In the genomic region with DNA sequence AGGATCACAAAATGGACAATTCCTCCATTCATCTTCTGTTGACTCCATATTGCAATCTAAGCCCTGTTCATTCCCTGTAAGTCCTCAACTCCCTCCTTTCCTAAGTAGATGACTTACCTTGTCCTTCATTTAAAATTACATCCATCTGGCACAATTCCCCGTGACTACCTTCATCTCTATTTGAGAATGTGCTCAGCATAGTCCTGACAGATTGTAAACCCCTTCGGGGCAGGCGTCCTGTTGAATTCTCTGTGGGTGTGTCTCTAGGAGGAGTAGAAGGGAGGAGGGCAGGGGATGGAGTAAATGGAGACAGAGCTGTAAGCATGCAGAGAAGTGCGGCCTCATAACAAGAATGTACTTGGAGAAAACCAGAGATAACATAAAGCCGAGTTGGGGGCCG, we compare ENCODE assay signal across 17 mouse cellular contexts.
DNase-seq lines count a peak whose midpoint lies in the region; ATAC-seq and TF ChIP-seq lines count a peak whose summit lies in the region.
"Had no signal": no experiment of that assay in that cellular context is flagged by ENCODE, and none has a peak within 500 bp of the region (broad histone marks: within the 10 kb centered on the region; RNA-seq: fewer than 3 reads in every experiment).

No protein-coding gene starts in this region.

- no peak for TF ChIP-seq EP300 in stomach, postnatal 0 days (optimal IDR thresholded peaks at IDR 0.05)

- ATAC-seq in hindbrain, postnatal 0 days: no peak
- ATAC-seq in hindbrain, embryonic 13.5 days (ENCODE audit: low FRiP score): no peak
- no peak for ATAC-seq in stomach, embryonic 15.5 days (ENCODE audit: insufficient read depth, low FRiP score, low read depth)
- no peak for ATAC-seq in stomach, postnatal 0 days (ENCODE audit: low FRiP score, low TSS enrichment)
- ATAC-seq in stomach, embryonic 16.5 days (ENCODE audit: insufficient read depth, low FRiP score): no peak

- TF ChIP-seq CTCF in hindbrain, postnatal 0 days (IDR thresholded peaks at IDR 0.05; ENCODE audit: low read depth): no peak
- TF ChIP-seq CTCF in stomach, postnatal 0 days (IDR thresholded peaks at IDR 0.05; ENCODE audit: low read depth): no peak

- H3K27ac ChIP-seq in hindbrain, postnatal 0 days: peak overlapping the region; percentile 27
- H3K27ac ChIP-seq in hindbrain, embryonic 13.5 days: no peak overlapping the region
- peak overlapping the region; percentile 4; the same call in 1 of the 2 replicates for H3K27ac ChIP-seq in stomach, embryonic 15.5 days
- H3K27ac ChIP-seq in stomach, postnatal 0 days (replicated peaks): no peak overlapping the region
- 0 out of 2 replicates have a peak overlapping the region, but pooled peaks have one; percentile 26 for H3K27ac ChIP-seq in stomach, embryonic 16.5 days (ENCODE audit: low read length)
- H3K27ac ChIP-seq: intestine, embryonic 15.5 days; midbrain, embryonic 10.5 days had no signal

- no peaks in the 10 kb centered on the region for H3K9me3 ChIP-seq in hindbrain, postnatal 0 days (ENCODE audit: low read length)
- no peaks in the 10 kb centered on the region for H3K9me3 ChIP-seq in hindbrain, embryonic 13.5 days
- no peaks in the 10 kb centered on the region for H3K9me3 ChIP-seq in stomach, embryonic 15.5 days
- H3K9me3 ChIP-seq in stomach, postnatal 0 days (ENCODE audit: control insufficient read depth, low read length): no peaks in the 10 kb centered on the region
- H3K9me3 ChIP-seq in stomach, embryonic 16.5 days (replicated peaks; ENCODE audit: control insufficient read depth, low read length): no peaks in the 10 kb centered on the region
- H3K9me3 ChIP-seq: intestine, embryonic 15.5 days; midbrain, embryonic 10.5 days had no signal

- no peaks in the 10 kb centered on the region for H3K27me3 ChIP-seq in hindbrain, postnatal 0 days (ENCODE audit: insufficient read depth, low read length)
- H3K27me3 ChIP-seq in hindbrain, embryonic 13.5 days: no peaks in the 10 kb centered on the region
- H3K27me3 ChIP-seq in stomach, embryonic 15.5 days (replicated peaks): no peaks in the 10 kb centered on the region
- no peaks in the 10 kb centered on the region for H3K27me3 ChIP-seq in stomach, postnatal 0 days (ENCODE audit: control insufficient read depth, insufficient read depth, low read length)
- no peaks in the 10 kb centered on the region for H3K27me3 ChIP-seq in stomach, embryonic 16.5 days (ENCODE audit: control insufficient read depth, insufficient read depth, low read length)
- H3K27me3 ChIP-seq: CH12.LX; intestine, embryonic 15.5 days had no signal

- intact Hi-C loops in heart, postnatal 25 days (cut with DNase I): no loop called here

- H3K4me3 ChIP-seq in hindbrain, postnatal 0 days (ENCODE audit: low read length): no peak overlapping the region
- no peak overlapping the region for H3K4me3 ChIP-seq in hindbrain, embryonic 13.5 days
- H3K4me3 ChIP-seq in stomach, embryonic 15.5 days (replicated peaks): no peak overlapping the region
- H3K4me3 ChIP-seq in stomach, postnatal 0 days (ENCODE audit: low read depth, low read length): no peak overlapping the region
- H3K4me3 ChIP-seq in stomach, embryonic 16.5 days (replicated peaks; ENCODE audit: low read length): no peak overlapping the region
- H3K4me3 ChIP-seq: erythroblast, embryonic 14.5 days; gastrocnemius, adult 2 months; intestine, embryonic 15.5 days; midbrain, embryonic 10.5 days had no signal

- no peak overlapping the region for H3K9ac ChIP-seq in hindbrain, postnatal 0 days (replicated peaks; ENCODE audit: low read length)
- no peak overlapping the region for H3K9ac ChIP-seq in hindbrain, embryonic 13.5 days
- no peak overlapping the region for H3K9ac ChIP-seq in stomach, embryonic 15.5 days
- no peak overlapping the region for H3K9ac ChIP-seq in stomach, postnatal 0 days (ENCODE audit: low read length)
- H3K9ac ChIP-seq in stomach, embryonic 16.5 days (ENCODE audit: low read length): no peak overlapping the region
- H3K9ac ChIP-seq: forebrain, postnatal 0 days; intestine, embryonic 15.5 days had no signal

- no peak overlapping the region for H3K4me2 ChIP-seq in hindbrain, postnatal 0 days (ENCODE audit: low read depth, low read length)
- H3K4me2 ChIP-seq in hindbrain, embryonic 13.5 days: no peak overlapping the region
- no peak overlapping the region for H3K4me2 ChIP-seq in stomach, embryonic 15.5 days
- H3K4me2 ChIP-seq in stomach, postnatal 0 days (replicated peaks; ENCODE audit: low read depth): no peak overlapping the region
- no peak overlapping the region for H3K4me2 ChIP-seq in stomach, embryonic 16.5 days (ENCODE audit: low read depth, low read length)
- H3K4me2 ChIP-seq: intestine, embryonic 15.5 days had no signal

- WGBS in hindbrain, postnatal 0 days: 63% methylated on average over 6 of the region's 6 CpGs
- 85% methylated on average over 6 of the region's 6 CpGs for WGBS in hindbrain, embryonic 13.5 days
- 72% methylated on average over 6 of the region's 6 CpGs for WGBS in stomach, embryonic 15.5 days
- WGBS in stomach, postnatal 0 days: 63% methylated on average over 6 of the region's 6 CpGs
- 72% methylated on average over 6 of the region's 6 CpGs for WGBS in stomach, embryonic 16.5 days

- peak; percentile 87 for DNase-seq in heart, adult 11 months
- DNase-seq in heart, postnatal 25 days (ENCODE audit: low spot score): no peak
- peak; percentile 18 for DNase-seq in hindbrain, postnatal 0 days (ENCODE audit: low spot score)
- DNase-seq in stomach, postnatal 0 days (ENCODE audit: low spot score): no peak
- DNase-seq in gastrocnemius, postnatal 25 days: no peak
- DNase-seq: adrenal gland, postnatal 14 days; forebrain, postnatal 0 days; kidney, postnatal 14 days; thymus, adult 18-20 months had no signal

- peaks cover 4% of the 10 kb centered on the region; the same call in 1 of the 2 replicates for H3K4me1 ChIP-seq in hindbrain, postnatal 0 days (ENCODE audit: insufficient read depth, low read length)
- H3K4me1 ChIP-seq in hindbrain, embryonic 13.5 days (replicated peaks): peaks cover 7% of the 10 kb centered on the region
- no peaks in the 10 kb centered on the region for H3K4me1 ChIP-seq in stomach, embryonic 15.5 days
- no peaks in the 10 kb centered on the region; the same call in 1 of the 2 replicates for H3K4me1 ChIP-seq in stomach, postnatal 0 days (replicated peaks; ENCODE audit: control insufficient read depth, insufficient read depth)
- 0 out of 2 replicates have a peak, but pooled peaks cover 2% of the 10 kb centered on the region for H3K4me1 ChIP-seq in stomach, embryonic 16.5 days (ENCODE audit: control insufficient read depth, insufficient read depth, low read length)
- H3K4me1 ChIP-seq: intestine, embryonic 15.5 days; midbrain, embryonic 10.5 days had no signal

- H3K36me3 ChIP-seq in hindbrain, postnatal 0 days (ENCODE audit: insufficient read depth, low read length): no peaks in the 10 kb centered on the region
- H3K36me3 ChIP-seq in hindbrain, embryonic 13.5 days: no peaks in the 10 kb centered on the region
- no peaks in the 10 kb centered on the region for H3K36me3 ChIP-seq in stomach, embryonic 15.5 days
- no peaks in the 10 kb centered on the region for H3K36me3 ChIP-seq in stomach, postnatal 0 days (ENCODE audit: control insufficient read depth, insufficient read depth, low read length)
- H3K36me3 ChIP-seq in stomach, embryonic 16.5 days (ENCODE audit: control insufficient read depth, insufficient read depth, low read length): no peaks in the 10 kb centered on the region
- H3K36me3 ChIP-seq: intestine, embryonic 15.5 days; midbrain, embryonic 10.5 days had no signal

Comparison
In these comparisons a context has a peak if more than half of its experiments do, and no peak if none do; other contexts are left out.
1. DNase-seq: peak in heart, adult 11 months (single experiment) and hindbrain, postnatal 0 days (single experiment); none in heart, postnatal 25 days (single experiment), stomach, postnatal 0 days (single experiment) and gastrocnemius, postnatal 25 days (single experiment).
2. H3K27ac ChIP-seq: peak in hindbrain, postnatal 0 days (single experiment), stomach, embryonic 15.5 days (single experiment) and stomach, embryonic 16.5 days (single experiment); none in hindbrain, embryonic 13.5 days (single experiment) and stomach, postnatal 0 days (single experiment).